Mouse (Mus musculus) limb, embryonic 10.5 days (tissue): ENCODE measurements around the gene Col4a5. TPM values are rescaled to one million over a fixed set of nuclear protein-coding genes. Genes with fewer than 3 reads are reported as not detected.

Source experiments
- DNase-seq: peaks from one replicate; pipeline ENCODE4 v3.0.0-alpha.2; 2017; ENCODE audit warnings: low spot score
- H3K27ac ChIP-seq: fragments of 300-500 bp; sonication (generic); 2 replicates; pipeline ENCODE4 v1.5.1; 2016; ENCODE audit warnings: mild to moderate bottlenecking
- H3K27me3 ChIP-seq: fragments of 300-500 bp; sonication (generic); 2 replicates; pipeline ENCODE4 v1.6.1; 2016; ENCODE audit warnings: low read depth, mild to moderate bottlenecking; ENCODE audit not compliant: poor library complexity, severe bottlenecking
- H3K36me3 ChIP-seq: fragments of 300-500 bp; sonication (generic); 2 replicates; pipeline ENCODE4 v1.6.1; 2016; ENCODE audit warnings: mild to moderate bottlenecking, moderate library complexity
- H3K4me1 ChIP-seq: fragments of 300-500 bp; sonication (generic); 2 replicates; pipeline ENCODE4 v1.6.1; 2016
- H3K4me3 ChIP-seq: fragments of 300-500 bp; sonication (generic); 2 replicates; pipeline ENCODE4 v1.5.1; 2016; ENCODE audit warnings: mild to moderate bottlenecking, moderate library complexity
- H3K9me3 ChIP-seq: fragments of 300-500 bp; sonication (generic); replicated peaks from 2 replicates; pipeline ENCODE4 v1.6.1; 2016; ENCODE audit warnings: mild to moderate bottlenecking
- WGBS: fragments of 180-500 bp; shearing (Covaris S2); methylation state at CpG from one replicate; pipeline ENCODE4 v1.1.7; 2016; 5-methylcytosine and 5-hydroxymethylcytosine counted together
- polyA plus RNA-seq: library from polyadenylated mRNA; unstranded; fragments of >200 nt; fragmentation: Nextera tagmentation; extraction: Ambion mirVana; gene quantifications from 2 replicates; pipeline ENCODE4 v1.2.1, GENCODE M21; 2016

Gene Col4a5
- polyA plus RNA-seq, 1 experiment from 2014 or later, result 6.6 TPM

- no peaks in the 10 kb centered on the region for H3K36me3 ChIP-seq
- H3K4me3 ChIP-seq, result peak overlapping the region; percentile 53
- peaks cover 92% of the 10 kb centered on the region for H3K27me3 ChIP-seq
- H3K9me3 ChIP-seq, result no peaks in the 10 kb centered on the region
- peak; percentile 38 for DNase-seq
- 19% methylated on average over 47 of the region's 52 CpGs for WGBS
- peaks cover 3% of the 10 kb centered on the region; the same call in 1 of the 2 replicates for H3K4me1 ChIP-seq
- no peak overlapping the region for H3K27ac ChIP-seq
Measured at GRCm38 (mm10) chrX:141724391-141724891, 249.3 kb downstream of the Col4a5 start.

GRCm38 (mm10) chrX:141724937-141725918 is 250.0 kb downstream of the Col4a5 start, which contains the start of gene Irs4:
Gene Irs4 (minus strand): TSS chrX:141725263.
- Histone ChIP-seq H3K27ac (no peak within 1 kb of the TSS), H3K4me3 (peak within 1 kb of the TSS; percentile 53), H3K4me1 (peaks cover 3% of the 10 kb centered on the region; the same call in 1 of the 2 replicates), H3K27me3 (peaks cover 91% of the 10 kb centered on the region), H3K9me3 (no peaks in the 10 kb centered on the region), H3K36me3 (no peaks in the 10 kb centered on the region)
- peak; percentile 55 for DNase-seq
- 14% methylated on average over 50 of the region's 51 CpGs for WGBS

- Histone ChIP-seq H3K27me3 (peaks cover 62% of the 10 kb centered on the region), H3K4me3 (no peak overlapping the region), H3K36me3 (no peaks in the 10 kb centered on the region), H3K4me1 (peaks cover 3% of the 10 kb centered on the region; the same call in 1 of the 2 replicates), H3K27ac (no peak overlapping the region), H3K9me3 (no peaks in the 10 kb centered on the region)
- 66% methylated on average over 5 of the region's 5 CpGs for WGBS
- no peak for DNase-seq
Measured at GRCm38 (mm10) chrX:141729570-141729969, 254.4 kb downstream of the Col4a5 start.

Other genes with a start within 250 kb of the Col4a5 start
- 0.69 and 0.75 TPM in 2 replicates for gene Col4a6, start 1.3 kb upstream of the Col4a5 start, polyA plus RNA-seq
- gene Irs4, start 249.9 kb downstream of the Col4a5 start, polyA plus RNA-seq, result 0.03 and 0.04 TPM in 2 replicates